Mouse (Mus musculus) E14TG2a.4 (cell line): ENCODE results near the gene Scfd2.

Experiments used
- CTCF ChIP-seq: conservative IDR thresholded peaks from 2 replicates; pipeline ENCODE4 v1.5.1; 2014; ENCODE audit warnings: low read length
- NANOG ChIP-seq: IDR thresholded peaks from 2 replicates; pipeline ENCODE4 v1.6.1; 2014; ENCODE audit warnings: borderline replicate concordance, low read length, mixed read lengths

- TF ChIP-seq CTCF = no peak
- no peak for TF ChIP-seq NANOG
Measured at GRCm38 (mm10) chr5:74527025-74527424, 4.5 kb downstream of the Scfd2 start.
